Mouse (Mus musculus) heart, embryonic 11.5 days (tissue): ENCODE measurements around the gene Jhy. TPM values are rescaled to one million over a fixed set of nuclear protein-coding genes. Genes with fewer than 3 reads are reported as not detected.

Source experiments
- ATAC-seq: fragments of 200-750 bp; cut with Nextera tagmentation; replicated peaks from 2 replicates; pipeline ENCODE4 v1.8.0; 2017; ENCODE audit warnings: moderate library complexity; ENCODE audit not compliant: insufficient number of reproducible peaks, low FRiP score, low TSS enrichment
- H3K27ac ChIP-seq: fragments of 300-500 bp; sonication (generic); 2 replicates; pipeline ENCODE4 v1.5.1; 2014; ENCODE audit warnings: mild to moderate bottlenecking, low read depth, low read length
- H3K27me3 ChIP-seq: fragments of 300-500 bp; sonication (generic); 2 replicates; pipeline ENCODE4 v1.6.1; 2014; ENCODE audit warnings: mild to moderate bottlenecking, low read length, mixed read lengths; ENCODE audit not compliant: control insufficient read depth, insufficient read depth
- H3K36me3 ChIP-seq: fragments of 300-500 bp; sonication (generic); 2 replicates; pipeline ENCODE4 v1.6.1; 2014; ENCODE audit warnings: mild to moderate bottlenecking, low read length, moderate library complexity, mixed read lengths; ENCODE audit not compliant: control insufficient read depth, insufficient read depth
- H3K4me1 ChIP-seq: fragments of 300-500 bp; sonication (generic); 2 replicates; pipeline ENCODE4 v1.6.1; 2014; ENCODE audit warnings: low read length; ENCODE audit not compliant: control insufficient read depth, insufficient read depth
- H3K4me2 ChIP-seq: fragments of 300-500 bp; sonication (generic); 2 replicates; pipeline ENCODE4 v1.6.1; 2014; ENCODE audit warnings: mild to moderate bottlenecking, moderate library complexity
- H3K4me3 ChIP-seq: fragments of 300-500 bp; sonication (generic); 2 replicates; pipeline ENCODE4 v1.5.1; 2014; ENCODE audit warnings: low read depth, low read length
- H3K9ac ChIP-seq: fragments of 300-500 bp; sonication (generic); 2 replicates; pipeline ENCODE4 v1.6.1; 2014; ENCODE audit warnings: mild to moderate bottlenecking, low read depth, low read length, moderate library complexity
- H3K9me3 ChIP-seq: fragments of 300-500 bp; sonication (generic); replicated peaks from 2 replicates; pipeline ENCODE4 v1.6.1; 2016; ENCODE audit warnings: low read length; ENCODE audit not compliant: control insufficient read depth
- WGBS: fragments of 180-500 bp; shearing (Covaris S2); extraction: QIAGEN DNeasy Blood & Tissue Kit; methylation state at CpG from one replicate; pipeline ENCODE4 v1.1.7; 2014; ENCODE audit not compliant: insufficient replicate concordance; 5-methylcytosine and 5-hydroxymethylcytosine counted together
- polyA plus RNA-seq: library from polyadenylated mRNA; unstranded; fragments of >200 nt; fragmentation: Nextera tagmentation; extraction: Ambion mirVana; gene quantifications from 2 replicates; pipeline ENCODE4 v1.2.1, GENCODE M21; 2014

The Jhy gene
- polyA plus RNA-seq, 1 experiment from 2014 or later = not detected

GRCm38 (mm10) chr9:40889389-40889788 is 74.5 kb downstream of the Jhy start:
- Histone ChIP-seq H3K9me3 (no peaks in the 10 kb centered on the region), H3K4me3 (no peak overlapping the region), H3K27me3 (peaks cover 30% of the 10 kb centered on the region), H3K4me2 (no peak overlapping the region), H3K4me1 (no peaks in the 10 kb centered on the region), H3K36me3 (no peaks in the 10 kb centered on the region), H3K9ac (no peak overlapping the region), H3K27ac (no peak overlapping the region)
- ATAC-seq = no peak
- 44% methylated on average over 12 of the region's 12 CpGs for WGBS

GRCm38 (mm10) chr9:40885669-40886068 is 78.2 kb downstream of the Jhy start:
- Histone ChIP-seq H3K36me3 (no peaks in the 10 kb centered on the region), H3K27ac (no peak overlapping the region), H3K9ac (no peak overlapping the region), H3K9me3 (no peaks in the 10 kb centered on the region), H3K27me3 (peaks cover 57% of the 10 kb centered on the region), H3K4me3 (no peak overlapping the region), H3K4me2 (no peak overlapping the region), H3K4me1 (no peaks in the 10 kb centered on the region)
- WGBS = 46% methylated on average over 10 of the region's 10 CpGs
- ATAC-seq = no peak

- Histone ChIP-seq H3K4me1 (peaks cover 6% of the 10 kb centered on the region; the same call in 1 of the 2 replicates), H3K4me3 (no peak overlapping the region), H3K4me2 (no peak overlapping the region), H3K9me3 (no peaks in the 10 kb centered on the region), H3K9ac (no peak overlapping the region), H3K27me3 (peaks cover 93% of the 10 kb centered on the region), H3K27ac (no peak overlapping the region), H3K36me3 (no peaks in the 10 kb centered on the region)
- ATAC-seq = no peak
- WGBS = 1% methylated on average over 14 of the region's 14 CpGs
Observed at GRCm38 (mm10) chr9:40878998-40879397, 84.9 kb downstream of the Jhy start.

GRCm38 (mm10) chr9:40878291-40878945 is 85.5 kb downstream of the Jhy start:
- H3K27me3 ChIP-seq = peaks cover 96% of the 10 kb centered on the region
- peaks cover 6% of the 10 kb centered on the region; the same call in 1 of the 2 replicates for H3K4me1 ChIP-seq
- H3K9ac ChIP-seq = no peak overlapping the region
- no peak for ATAC-seq
- no peaks in the 10 kb centered on the region for H3K9me3 ChIP-seq
- no peak overlapping the region for H3K27ac ChIP-seq
- H3K4me2 ChIP-seq = peak overlapping the region; percentile 57
- under 1% methylated on average over 32 of the region's 32 CpGs for WGBS
- H3K4me3 ChIP-seq = peak overlapping the region; percentile 26; the same call in 1 of the 2 replicates
- no peaks in the 10 kb centered on the region for H3K36me3 ChIP-seq

GRCm38 (mm10) chr9:40877881-40878235 is 86.1 kb downstream of the Jhy start:
- no peak overlapping the region for H3K9ac ChIP-seq
- peak overlapping the region; percentile 26 for H3K4me3 ChIP-seq
- H3K9me3 ChIP-seq = no peaks in the 10 kb centered on the region
- H3K4me2 ChIP-seq = peak overlapping the region; percentile 57
- H3K36me3 ChIP-seq = no peaks in the 10 kb centered on the region
- WGBS = under 1% methylated on average over 29 of the region's 29 CpGs
- peaks cover 97% of the 10 kb centered on the region for H3K27me3 ChIP-seq
- ATAC-seq = no peak
- no peak overlapping the region for H3K27ac ChIP-seq
- peaks cover 6% of the 10 kb centered on the region; the same call in 1 of the 2 replicates for H3K4me1 ChIP-seq

- ATAC-seq = no peak
- WGBS = 2% methylated on average over 42 of the region's 42 CpGs
Observed at GRCm38 (mm10) chr9:40877146-40877880, 86.6 kb downstream of the Jhy start.

GRCm38 (mm10) chr9:40876693-40877092 is 87.2 kb downstream of the Jhy start:
- no peak for ATAC-seq
- no peak overlapping the region for H3K27ac ChIP-seq
- WGBS = 6% methylated on average over 5 of the region's 5 CpGs
- H3K9ac ChIP-seq = no peak overlapping the region
- no peaks in the 10 kb centered on the region for H3K9me3 ChIP-seq
- H3K4me1 ChIP-seq = peaks cover 9% of the 10 kb centered on the region; the same call in 1 of the 2 replicates
- H3K4me3 ChIP-seq = no peak overlapping the region
- no peak overlapping the region for H3K4me2 ChIP-seq
- H3K36me3 ChIP-seq = no peaks in the 10 kb centered on the region
- H3K27me3 ChIP-seq = peaks cover 99% of the 10 kb centered on the region

More at GRCm38 (mm10) chr9:40877146-40877880, 86.6 kb downstream of the Jhy start:
- Histone ChIP-seq H3K9ac (no peak overlapping the region), H3K4me3 (peak overlapping the region; percentile 26), H3K27me3 (peaks cover 97% of the 10 kb centered on the region), H3K9me3 (no peaks in the 10 kb centered on the region), H3K4me1 (peaks cover 6% of the 10 kb centered on the region; the same call in 1 of the 2 replicates), H3K4me2 (peak overlapping the region; percentile 57), H3K36me3 (no peaks in the 10 kb centered on the region), H3K27ac (no peak overlapping the region)

- ATAC-seq = no peak
Observed at GRCm38 (mm10) chr9:40876164-40876563, 87.8 kb downstream of the Jhy start.

More at GRCm38 (mm10) chr9:40876164-40876563, 87.8 kb downstream of the Jhy start:
- Histone ChIP-seq H3K4me1 (peaks cover 12% of the 10 kb centered on the region; the same call in 1 of the 2 replicates), H3K36me3 (no peaks in the 10 kb centered on the region), H3K4me2 (no peak overlapping the region), H3K4me3 (no peak overlapping the region), H3K27me3 (peaks cover 99% of the 10 kb centered on the region), H3K9me3 (no peaks in the 10 kb centered on the region), H3K9ac (no peak overlapping the region), H3K27ac (no peak overlapping the region)
- WGBS = 2% methylated on average over 29 of the region's 29 CpGs
